Mouse (Mus musculus) testis, adult 2 months (tissue): ENCODE results near the gene Me1.

Experiments
- CTCF ChIP-seq: fragments of 200-500 bp; IDR thresholded peaks from 2 replicates; pipeline ENCODE4 v1.5.1; 2012; ENCODE audit warnings: low read depth, mild to moderate bottlenecking, inconsistent platforms, low read length, moderate library complexity; ENCODE audit not compliant: control insufficient read depth, insufficient read depth, insufficient replicate concordance
- POLR2A ChIP-seq: fragments of 200-500 bp; IDR thresholded peaks from 2 replicates; pipeline ENCODE4 v1.6.1; 2012; ENCODE audit warnings: low read depth, mild to moderate bottlenecking, inconsistent platforms, low read length, moderate library complexity; ENCODE audit not compliant: control insufficient read depth

- TF ChIP-seq CTCF (no peak), POLR2A (no peak)
Measured at GRCm38 (mm10) chr9:86631153-86631552, 64.6 kb downstream of the Me1 start.
